Mouse (Mus musculus): ENCODE results near the gene Zbp1.

DNA sequence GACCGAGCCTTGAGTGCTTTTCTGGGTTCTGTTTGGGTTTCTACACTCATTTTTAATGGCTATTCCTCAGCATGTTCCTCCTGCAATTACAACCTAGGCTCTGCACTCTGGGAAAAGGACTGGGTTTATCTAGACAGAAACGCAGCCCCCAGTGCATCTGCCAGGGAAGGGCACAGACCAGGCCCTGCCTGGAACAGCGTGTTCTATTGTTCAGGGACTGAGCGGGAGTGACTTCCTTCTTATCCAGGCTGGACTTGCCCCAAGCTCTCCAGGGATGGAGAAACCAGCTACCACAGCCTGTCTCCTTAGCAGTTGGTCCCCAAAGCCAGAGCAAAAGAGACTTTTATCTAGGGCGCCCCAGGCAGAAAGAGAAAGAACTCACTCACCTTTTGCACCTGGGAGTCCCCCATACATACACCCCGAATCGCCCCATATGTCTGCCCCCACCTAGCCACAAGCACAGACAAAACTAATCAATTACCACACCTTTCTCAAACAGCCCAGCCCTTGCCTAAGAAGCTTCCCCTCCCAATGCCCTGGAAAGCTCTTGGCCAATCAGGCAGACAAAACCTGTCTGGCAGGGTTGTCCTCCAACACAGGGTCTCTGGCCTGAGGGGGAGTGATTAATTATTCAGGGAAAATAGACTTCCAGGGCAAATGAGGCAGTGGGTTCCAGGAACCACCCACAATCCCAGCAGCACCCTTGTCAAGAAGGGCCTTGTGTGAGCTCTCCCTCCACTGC, 37.3 kb upstream of the Zbp1 start:
- TF ChIP-seq CTCF (conservative IDR thresholded peaks at IDR 0.05; ENCODE audit: insufficient read depth, insufficient read length, low read depth, low read length) (no peak), POLR2A (IDR thresholded peaks at IDR 0.05; ENCODE audit: low read depth, low read length) (no peak)

Data from kidney, adult 2 months (tissue).